9 mouse cellular contexts compared by ENCODE assay signal in the genomic region with DNA sequence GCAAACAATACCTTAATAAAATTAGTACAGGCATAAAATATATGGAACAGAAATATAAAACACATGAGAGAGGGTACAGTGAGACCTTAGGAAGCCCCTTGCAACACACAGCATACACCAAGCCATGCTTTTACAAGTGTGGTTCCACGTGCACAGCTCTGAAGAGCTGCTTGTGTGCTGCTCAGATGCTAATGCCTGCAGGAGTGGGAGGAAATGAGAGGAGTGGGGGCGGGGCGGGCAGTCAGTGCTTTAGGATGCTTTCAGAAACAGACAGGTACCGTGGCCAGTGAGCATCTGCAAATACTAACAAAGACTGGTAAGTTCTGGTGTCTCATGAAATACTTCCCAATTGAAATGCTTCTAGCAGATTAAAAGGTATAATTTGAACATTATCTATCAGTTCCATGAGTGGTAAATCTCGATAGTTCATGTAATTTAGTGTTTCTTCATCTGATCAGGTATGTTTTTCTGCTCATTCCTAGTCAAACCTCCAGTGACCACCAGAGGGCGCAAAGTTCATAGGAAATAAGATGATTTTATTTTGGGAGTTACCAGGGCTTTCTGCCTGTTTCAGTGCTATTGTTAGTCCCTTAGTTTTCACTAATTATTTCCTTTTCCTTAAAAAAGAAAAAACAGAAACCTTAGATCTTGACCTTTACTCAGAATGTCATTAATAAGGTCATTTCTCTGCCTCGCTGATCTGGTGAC. TPM values are rescaled to one million over a fixed set of nuclear protein-coding genes. Genes with fewer than 3 reads are reported as not detected.
DNase-seq lines count a peak whose midpoint lies in the region; ATAC-seq and TF ChIP-seq lines count a peak whose summit lies in the region.
"Had no signal": no experiment of that assay in that cellular context is flagged by ENCODE, and none has a peak within 500 bp of the region (broad histone marks: within the 10 kb centered on the region; RNA-seq: fewer than 3 reads in every experiment).

No protein-coding gene starts in this region.

- H3K27ac ChIP-seq in gastrocnemius, adult 2 months: no peak overlapping the region
- H3K27ac ChIP-seq in lung, embryonic 14.5 days (ENCODE audit: low read depth): no peak overlapping the region
- H3K27ac ChIP-seq: heart, embryonic 15.5 days had no signal

- no peaks in the 10 kb centered on the region for H3K27me3 ChIP-seq in E14TG2a.4 (ENCODE audit: insufficient read depth, low read length)
- no peaks in the 10 kb centered on the region for H3K27me3 ChIP-seq in lung, embryonic 14.5 days (ENCODE audit: insufficient read depth, low read length)
- H3K27me3 ChIP-seq: heart, embryonic 15.5 days had no signal

- no peak overlapping the region for H3K9ac ChIP-seq in lung, embryonic 14.5 days
- H3K9ac ChIP-seq: heart, embryonic 15.5 days had no signal

- H3K9me3 ChIP-seq in E14TG2a.4 (ENCODE audit: low read length): no peaks in the 10 kb centered on the region
- H3K9me3 ChIP-seq in lung, embryonic 14.5 days (ENCODE audit: low read depth, low read length): no peaks in the 10 kb centered on the region
- H3K9me3 ChIP-seq: heart, embryonic 15.5 days had no signal

- intact Hi-C loops in gastrocnemius, adult 2 months (cut with DNase I): loop anchor here (1.0 kb wide), 2 partner anchors 146 to 209 kb away; no protein-coding TSS in a partner anchor

- peaks cover 18% of the 10 kb centered on the region for H3K36me3 ChIP-seq in E14TG2a.4 (ENCODE audit: insufficient read depth, low read length)
- peaks cover 9% of the 10 kb centered on the region; the same call in 1 of the 2 replicates for H3K36me3 ChIP-seq in lung, embryonic 14.5 days (ENCODE audit: insufficient read depth)

- TF ChIP-seq CTCF in E14TG2a.4 (conservative IDR thresholded peaks at IDR 0.05; ENCODE audit: low read length): peak; percentile 67
- TF ChIP-seq CTCF in gastrocnemius, adult 2 months (IDR thresholded peaks at IDR 0.05): peak; percentile 84
- TF ChIP-seq CTCF in lung, embryonic 14.5 days (IDR thresholded peaks at IDR 0.05; ENCODE audit: low read depth): peak; percentile 78

- H3K4me1 ChIP-seq in E14TG2a.4 (replicated peaks; ENCODE audit: low read depth, low read length): peaks cover 10% of the 10 kb centered on the region
- H3K4me1 ChIP-seq in lung, embryonic 14.5 days (ENCODE audit: insufficient read depth): no peaks in the 10 kb centered on the region
- H3K4me1 ChIP-seq: heart, embryonic 15.5 days had no signal

- no peak overlapping the region for H3K4me3 ChIP-seq in E14TG2a.4 (replicated peaks; ENCODE audit: low read length)
- no peak overlapping the region for H3K4me3 ChIP-seq in gastrocnemius, adult 2 months
- H3K4me3 ChIP-seq in lung, embryonic 14.5 days (ENCODE audit: low read depth, low read length): no peak overlapping the region
- H3K4me3 ChIP-seq: heart, embryonic 15.5 days had no signal

- WGBS in lung, embryonic 14.5 days: 28% methylated on average over 7 of the region's 7 CpGs

- DNase-seq in WW6 (ENCODE audit: low read depth, low spot score): peak; percentile 26
- DNase-seq in cerebellum, postnatal 36 days: peak; percentile 73 to 87
- peak; percentile 62 for DNase-seq in gastrocnemius, adult 2 months
- DNase-seq in kidney, postnatal 4 days: peak; percentile 82
- peak; percentile 91 for DNase-seq in lung, embryonic 14.5 days
- DNase-seq in retina, postnatal 1 day: peak; percentile 76

- no peak overlapping the region for H3K4me2 ChIP-seq in lung, embryonic 14.5 days
- H3K4me2 ChIP-seq: heart, embryonic 15.5 days had no signal

- no peak for ATAC-seq in lung, embryonic 14.5 days (ENCODE audit: insufficient read depth)
- ATAC-seq in granulocyte monocyte progenitor cell, adult 5-6 weeks (replicated peaks; ENCODE audit: poor library complexity, severe bottlenecking): no peak; the same call in 1 of the 2 replicates

RNA-seq across cellular contexts. Expression of gene Acbd6, which starts 17.2 kb away (rescaled TPM):
- total RNA-seq in gastrocnemius, adult 2 months (2021): 10 to 100 TPM; 54.4 to 65.2 TPM
- polyA plus RNA-seq in lung, embryonic 14.5 days (2014; fragmentation: Nextera tagmentation; extraction: Ambion mirVana): 83.5 and 88.0 TPM in 2 replicates
- total RNA-seq in granulocyte monocyte progenitor cell, adult 5-6 weeks (2014; fragmentation: Nextera tagmentation): 35.3 and 45.4 TPM in 2 replicates
- total RNA-seq in granulocyte monocyte progenitor cell, adult 5-6 weeks (2017): 22.5 TPM in 2 replicates

Comparison
In these comparisons a context has a peak if more than half of its experiments do, and no peak if none do; other contexts are left out.
1. DNase-seq: peak in every context shown above with its lines; median percentile 91 in lung, embryonic 14.5 days; 82 in kidney, postnatal 4 days; 80 in cerebellum, postnatal 36 days; 76 in retina, postnatal 1 day; 62 in gastrocnemius, adult 2 months; 26 in WW6.